Mouse (Mus musculus): ENCODE results near the gene Gm13691. TPM values are rescaled to one million over a fixed set of nuclear protein-coding genes. Genes with fewer than 3 reads are reported as not detected.
"Not testable (repeated sequence)": the region's sequence is repeated elsewhere in the genome, so short reads cannot be mapped to it uniquely, and the experiment has no call there.

The Gm13691 gene
- polyA plus RNA-seq (2016; fragmentation: Nextera tagmentation; extraction: Ambion mirVana), result not detected in 2 replicates

- not testable (repeated sequence) for H3K27me3 ChIP-seq; H3K36me3 ChIP-seq; H3K4me2 ChIP-seq (replicated peaks); H3K4me1 ChIP-seq; ATAC-seq (ENCODE audit: low FRiP score); H3K9me3 ChIP-seq (replicated peaks); H3K9ac ChIP-seq; H3K27ac ChIP-seq; H3K4me3 ChIP-seq
- no CpG with 5 or more reads among the region's 6 CpGs for WGBS
Measured at GRCm38 (mm10) chr2:83990253-83990652, at the start of gene Gm13691. Gene Gm13691, plus strand, starts transcription at chr2:83990553.

GRCm38 (mm10) chr2:83940931-83941361 is 49.4 kb upstream of the Gm13691 start, which contains the start of gene Zswim2:
Gene Zswim2, minus strand, starts transcription at chr2:83941228.
- peak within 1 kb of the TSS; percentile 53 for H3K4me2 ChIP-seq (replicated peaks)
- H3K27ac ChIP-seq, result peak within 1 kb of the TSS; percentile 35; the same call in 1 of the 2 replicates
- peak; percentile 99 for ATAC-seq (ENCODE audit: low FRiP score)
- H3K4me3 ChIP-seq, result peak within 1 kb of the TSS; percentile 26
- under 1% methylated on average over 20 of the region's 20 CpGs for WGBS
- peaks cover 8% of the 10 kb centered on the region; the same call in 1 of the 2 replicates for H3K4me1 ChIP-seq
- 0 out of 2 replicates have a peak within 1 kb of the TSS, but pooled peaks have one; percentile 1 for H3K9ac ChIP-seq
- no peaks in the 10 kb centered on the region for H3K36me3 ChIP-seq
- H3K27me3 ChIP-seq, result no peaks in the 10 kb centered on the region
- H3K9me3 ChIP-seq (replicated peaks), result no peaks in the 10 kb centered on the region; the same call in 1 of the 2 replicates

GRCm38 (mm10) chr2:83941378-83941777 is 49.0 kb upstream of the Gm13691 start:
- no peaks in the 10 kb centered on the region for H3K27me3 ChIP-seq
- no peak overlapping the region for H3K9ac ChIP-seq
- peak overlapping the region; percentile 26 for H3K4me3 ChIP-seq
- WGBS, result 43% methylated on average over 3 of the region's 3 CpGs
- H3K4me1 ChIP-seq, result peaks cover 8% of the 10 kb centered on the region; the same call in 1 of the 2 replicates
- H3K4me2 ChIP-seq (replicated peaks), result peak overlapping the region; percentile 53
- no peaks in the 10 kb centered on the region; the same call in 1 of the 2 replicates for H3K9me3 ChIP-seq (replicated peaks)
- no peaks in the 10 kb centered on the region for H3K36me3 ChIP-seq
- peak; percentile 68 for ATAC-seq (ENCODE audit: low FRiP score)
- H3K27ac ChIP-seq, result no peak overlapping the region

GRCm38 (mm10) chr2:83941792-83942191 is 48.6 kb upstream of the Gm13691 start:
- Histone ChIP-seq H3K4me1 (peaks cover 8% of the 10 kb centered on the region; the same call in 1 of the 2 replicates), H3K36me3 (no peaks in the 10 kb centered on the region), H3K27me3 (no peaks in the 10 kb centered on the region), H3K4me2 (replicated peaks) (no peak overlapping the region), H3K27ac (no peak overlapping the region), H3K9me3 (replicated peaks) (no peaks in the 10 kb centered on the region; the same call in 1 of the 2 replicates), H3K4me3 (no peak overlapping the region), H3K9ac (no peak overlapping the region)
- no peak for ATAC-seq (ENCODE audit: low FRiP score)
- 72% methylated on average over 4 of the region's 4 CpGs for WGBS

- not testable (repeated sequence) for H3K36me3 ChIP-seq; H3K4me1 ChIP-seq; ATAC-seq (ENCODE audit: low FRiP score); H3K9me3 ChIP-seq (replicated peaks); H3K9ac ChIP-seq; H3K4me2 ChIP-seq (replicated peaks); H3K27me3 ChIP-seq; H3K27ac ChIP-seq; H3K4me3 ChIP-seq
- WGBS, result no CpG with 5 or more reads among the region's 6 CpGs
Measured at GRCm38 (mm10) chr2:83955393-83955792, 35.0 kb upstream of the Gm13691 start, which contains the start of gene Gm13698. Gene Gm13698, plus strand, starts transcription at chr2:83955693.

GRCm38 (mm10) chr2:83961203-83961602 is 29.1 kb upstream of the Gm13691 start, which contains the start of gene Gm13693:
Gene Gm13693, plus strand, starts transcription at chr2:83961503.
- WGBS, result no CpG with 5 or more reads among the region's 6 CpGs
- H3K9ac ChIP-seq; H3K27me3 ChIP-seq; H3K4me3 ChIP-seq; H3K4me2 ChIP-seq (replicated peaks); H3K27ac ChIP-seq; H3K36me3 ChIP-seq; ATAC-seq (ENCODE audit: low FRiP score); H3K4me1 ChIP-seq; H3K9me3 ChIP-seq (replicated peaks): not testable (repeated sequence)

- not testable (repeated sequence) for ATAC-seq (ENCODE audit: low FRiP score); H3K9me3 ChIP-seq (replicated peaks); H3K4me3 ChIP-seq; H3K36me3 ChIP-seq; H3K4me2 ChIP-seq (replicated peaks); H3K27ac ChIP-seq; H3K4me1 ChIP-seq; H3K9ac ChIP-seq; H3K27me3 ChIP-seq
- no CpG with 5 or more reads among the region's 6 CpGs for WGBS
Measured at GRCm38 (mm10) chr2:83967013-83967412, 23.3 kb upstream of the Gm13691 start, which contains the start of gene Gm13695. Gene Gm13695, plus strand, starts transcription at chr2:83967313.

GRCm38 (mm10) chr2:83972823-83973222 is 17.5 kb upstream of the Gm13691 start, which contains the start of gene Gm13696:
Gene Gm13696, plus strand, starts transcription at chr2:83973123.
- not testable (repeated sequence) for H3K4me3 ChIP-seq; H3K36me3 ChIP-seq; H3K9me3 ChIP-seq (replicated peaks); H3K4me1 ChIP-seq; H3K27ac ChIP-seq; H3K27me3 ChIP-seq; H3K4me2 ChIP-seq (replicated peaks); ATAC-seq (ENCODE audit: low FRiP score); H3K9ac ChIP-seq
- no CpG with 5 or more reads among the region's 6 CpGs for WGBS

GRCm38 (mm10) chr2:83978633-83979032 is 11.7 kb upstream of the Gm13691 start, which contains the start of gene Gm13694:
Gene Gm13694, plus strand, starts transcription at chr2:83978933.
- H3K27me3 ChIP-seq; H3K27ac ChIP-seq; H3K4me1 ChIP-seq; H3K36me3 ChIP-seq; H3K9me3 ChIP-seq (replicated peaks); H3K4me3 ChIP-seq; H3K9ac ChIP-seq; ATAC-seq (ENCODE audit: low FRiP score); H3K4me2 ChIP-seq (replicated peaks): not testable (repeated sequence)
- WGBS, result no CpG with 5 or more reads among the region's 6 CpGs

GRCm38 (mm10) chr2:83984443-83984842 is 5.9 kb upstream of the Gm13691 start, which contains the start of gene Gm13697:
Gene Gm13697, plus strand, starts transcription at chr2:83984743.
- ATAC-seq (ENCODE audit: low FRiP score); H3K36me3 ChIP-seq; H3K9ac ChIP-seq; H3K4me2 ChIP-seq (replicated peaks); H3K27me3 ChIP-seq; H3K9me3 ChIP-seq (replicated peaks); H3K27ac ChIP-seq; H3K4me1 ChIP-seq; H3K4me3 ChIP-seq: not testable (repeated sequence)
- no CpG with 5 or more reads among the region's 6 CpGs for WGBS

- H3K36me3 ChIP-seq; H3K4me1 ChIP-seq; H3K4me2 ChIP-seq (replicated peaks); H3K4me3 ChIP-seq; ATAC-seq (ENCODE audit: low FRiP score); H3K27ac ChIP-seq; H3K9me3 ChIP-seq (replicated peaks); H3K27me3 ChIP-seq; H3K9ac ChIP-seq: not testable (repeated sequence)
- 64% methylated on average over 8 of the region's 9 CpGs for WGBS
Measured at GRCm38 (mm10) chr2:83993639-83994255, 3.4 kb downstream of the Gm13691 start.

- H3K27ac ChIP-seq; ATAC-seq (ENCODE audit: low FRiP score): not testable (repeated sequence)
- 100% methylated on average over 1 of the region's 3 CpGs for WGBS
Measured at GRCm38 (mm10) chr2:83994526-83994925, 4.2 kb downstream of the Gm13691 start.

GRCm38 (mm10) chr2:84008913-84009312 is 18.6 kb downstream of the Gm13691 start:
- ATAC-seq (ENCODE audit: low FRiP score), result no peak
- Histone ChIP-seq H3K27me3 (no peaks in the 10 kb centered on the region), H3K36me3 (no peaks in the 10 kb centered on the region), H3K9me3 (replicated peaks) (no peaks in the 10 kb centered on the region), H3K27ac (no peak overlapping the region), H3K4me3 (no peak overlapping the region), H3K9ac (no peak overlapping the region), H3K4me1 (no peaks in the 10 kb centered on the region), H3K4me2 (replicated peaks) (no peak overlapping the region)
- WGBS, result 77% methylated on average over 1 of the region's 1 CpGs

More at GRCm38 (mm10) chr2:83994526-83994925, 4.2 kb downstream of the Gm13691 start:
- H3K27me3 ChIP-seq; H3K4me3 ChIP-seq; H3K4me2 ChIP-seq (replicated peaks); H3K9me3 ChIP-seq (replicated peaks); H3K36me3 ChIP-seq; H3K9ac ChIP-seq; H3K4me1 ChIP-seq: not testable (repeated sequence)

Data from hindbrain, embryonic 12.5 days (tissue).